Mouse (Mus musculus) layer of hippocampus, adult 11-12 months (tissue): ENCODE data around the gene Gtf2h1.

Experiments used
- DNase-seq: peaks from one replicate; pipeline ENCODE4 v3.0.0; 2022; ENCODE audit warnings: low spot score

The Gtf2h1 gene

GRCm38 (mm10) chr7:46851026-46851425 lies 55.1 kb downstream of the Gtf2h1 start:
- no peak for DNase-seq

GRCm38 (mm10) chr7:46852666-46853065 lies 56.8 kb downstream of the Gtf2h1 start:
- DNase-seq: no peak

- DNase-seq: no peak
Measured at GRCm38 (mm10) chr7:46853365-46853764, 57.5 kb downstream of the Gtf2h1 start.

- no peak for DNase-seq
Measured at GRCm38 (mm10) chr7:46855866-46856560, 60.1 kb downstream of the Gtf2h1 start.

GRCm38 (mm10) chr7:46857436-46857835 lies 61.5 kb downstream of the Gtf2h1 start:
- DNase-seq: no peak

GRCm38 (mm10) chr7:46859031-46859430 lies 63.1 kb downstream of the Gtf2h1 start:
- no peak for DNase-seq

- DNase-seq: no peak
Measured at GRCm38 (mm10) chr7:46860996-46861395, 65.1 kb downstream of the Gtf2h1 start, which contains the start of gene Ldhc. TSS of gene Ldhc (plus strand) at chr7:46861203.

- no peak for DNase-seq
Measured at GRCm38 (mm10) chr7:46871988-46872387, 76.1 kb downstream of the Gtf2h1 start.
